Mouse (Mus musculus) heart, embryonic 16.5 days (tissue): Measurements from ENCODE around the gene Agrp. TPM values are rescaled to one million over a fixed set of nuclear protein-coding genes. Genes with fewer than 3 reads are reported as not detected.
A peak's percentile ranks its signal among the peaks of the same experiment; 100 is the strongest.

ENCODE experiments used
- ATAC-seq: fragments of 200-750 bp; cut with Nextera tagmentation; replicated peaks from 2 replicates; pipeline ENCODE4 v1.8.0; 2017; ENCODE audit warnings: moderate number of reproducible peaks; ENCODE audit not compliant: insufficient read depth, low FRiP score; ENCODE audit errors: extremely low read depth
- H3K27ac ChIP-seq: fragments of 300-500 bp; sonication (generic); 2 replicates; pipeline ENCODE4 v1.5.1; 2014; ENCODE audit warnings: mild to moderate bottlenecking, low read length, control low read depth, moderate library complexity
- H3K27me3 ChIP-seq: fragments of 300-500 bp; sonication (generic); 2 replicates; pipeline ENCODE4 v1.6.1; 2014; ENCODE audit warnings: low read length, mixed read lengths; ENCODE audit not compliant: control insufficient read depth, insufficient read depth
- H3K36me3 ChIP-seq: fragments of 300-500 bp; sonication (generic); 2 replicates; pipeline ENCODE4 v1.6.1; 2014; ENCODE audit not compliant: control insufficient read depth, insufficient read depth
- H3K4me1 ChIP-seq: fragments of 300-500 bp; sonication (generic); 2 replicates; pipeline ENCODE4 v1.6.1; 2014; ENCODE audit warnings: low read length, mixed read lengths; ENCODE audit not compliant: control insufficient read depth, insufficient read depth
- H3K4me2 ChIP-seq: fragments of 300-500 bp; sonication (generic); 2 replicates; pipeline ENCODE4 v1.6.1; 2014; ENCODE audit warnings: low read depth, mild to moderate bottlenecking, control low read depth, low read length
- H3K4me3 ChIP-seq: fragments of 300-500 bp; sonication (generic); 2 replicates; pipeline ENCODE4 v1.5.1; 2014; ENCODE audit warnings: mild to moderate bottlenecking, control low read depth, low read length
- H3K9ac ChIP-seq: fragments of 300-500 bp; sonication (generic); 2 replicates; pipeline ENCODE4 v1.6.1; 2014; ENCODE audit warnings: low read length, control low read depth
- H3K9me3 ChIP-seq: fragments of 300-500 bp; sonication (generic); replicated peaks from 2 replicates; pipeline ENCODE4 v1.6.1; 2016; ENCODE audit warnings: low read length; ENCODE audit not compliant: control insufficient read depth
- WGBS: fragments of 180-500 bp; shearing (Covaris S2); extraction: QIAGEN DNeasy Blood & Tissue Kit; methylation state at CpG from one replicate; pipeline ENCODE4 v1.1.7; 2014; 5-methylcytosine and 5-hydroxymethylcytosine counted together
- polyA plus RNA-seq: library from polyadenylated mRNA; unstranded; fragments of >200 nt; fragmentation: Nextera tagmentation; extraction: Ambion mirVana; gene quantifications from 2 replicates; pipeline ENCODE4 v1.2.1, GENCODE M21; 2015

The Agrp gene
- polyA plus RNA-seq, 1 experiment from 2014 or later = not detected

DNA sequence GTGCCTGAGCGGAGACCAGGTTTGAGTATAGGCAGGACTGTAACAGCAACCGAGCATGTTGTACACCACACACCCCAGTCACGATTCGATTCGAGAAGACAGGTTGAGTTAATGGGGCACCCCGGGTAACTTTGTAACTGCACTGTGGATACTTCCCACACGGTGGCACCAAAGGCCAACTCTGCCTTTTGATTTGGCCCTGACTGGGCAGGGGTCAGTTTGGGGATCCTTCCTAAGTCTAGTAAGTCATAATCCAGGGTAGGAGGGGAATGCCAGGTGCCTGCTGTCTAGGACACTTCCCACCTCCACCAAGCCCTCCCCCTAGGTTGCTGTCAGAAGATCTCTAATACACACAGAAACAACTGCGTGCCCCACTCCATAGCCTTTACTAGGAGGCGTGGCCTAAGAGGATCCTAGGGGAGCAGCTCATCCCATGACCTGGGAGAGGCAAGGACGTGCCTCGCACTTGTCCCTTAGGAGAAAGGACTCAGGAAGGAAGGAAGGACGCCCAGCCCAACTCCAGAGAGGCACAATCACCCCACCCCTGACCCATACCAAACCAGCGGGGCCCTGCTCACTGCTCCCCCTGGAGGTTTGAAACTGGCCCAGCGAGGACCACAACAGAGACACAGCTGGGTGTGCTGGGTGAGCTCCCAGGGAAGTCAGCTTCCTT, 40.7 kb downstream of the Agrp start:
- Histone ChIP-seq H3K27ac (0 out of 2 replicates have a peak overlapping the region, but pooled peaks have one; percentile 30), H3K9ac (no peak overlapping the region; the same call in 1 of the 2 replicates), H3K9me3 (no peaks in the 10 kb centered on the region), H3K27me3 (no peaks in the 10 kb centered on the region), H3K4me3 (peak overlapping the region; percentile 41), H3K36me3 (no peaks in the 10 kb centered on the region), H3K4me1 (peaks cover 9% of the 10 kb centered on the region; the same call in 1 of the 2 replicates), H3K4me2 (peak overlapping the region; percentile 64)
- ATAC-seq = peak; percentile 80
- 9% methylated on average over 14 of the region's 14 CpGs for WGBS

DNA sequence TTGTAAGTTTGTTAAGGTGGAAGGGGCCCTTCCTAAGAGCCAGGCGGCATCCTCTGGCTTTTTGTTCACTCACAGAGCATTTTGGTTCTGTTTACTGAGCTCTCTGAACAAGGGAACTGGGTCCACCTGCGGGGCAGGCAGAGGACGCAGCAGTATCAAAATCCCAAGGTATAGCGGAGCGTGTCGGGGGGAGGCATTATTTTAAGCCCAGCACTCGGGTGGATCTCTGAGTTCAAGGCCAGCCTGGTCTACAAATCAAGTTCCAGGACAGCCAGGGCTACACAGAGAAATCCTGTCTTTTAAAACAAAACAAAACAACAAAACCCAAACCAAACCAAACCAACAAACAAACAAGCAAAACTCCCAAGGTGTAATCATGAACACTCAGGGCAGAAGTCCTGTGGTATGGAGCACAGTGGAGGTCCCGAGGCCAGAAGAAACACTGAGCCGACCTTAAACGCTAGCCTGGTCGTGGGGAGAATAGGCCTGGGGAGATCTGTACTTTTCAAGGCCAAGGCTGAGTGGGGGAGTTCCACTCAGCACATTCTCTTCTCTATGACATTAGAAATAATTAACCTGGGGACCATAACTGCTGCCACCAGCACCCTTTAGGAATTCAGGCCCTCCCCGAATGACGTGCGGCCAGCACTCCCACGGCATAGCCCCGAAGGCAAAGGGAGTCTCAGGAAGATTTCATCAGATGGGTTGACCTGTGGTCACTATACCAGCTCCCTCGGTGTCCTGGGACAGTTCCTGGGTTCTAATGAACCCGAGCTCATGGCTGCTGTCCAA, 42.5 kb downstream of the Agrp start:
- H3K9ac ChIP-seq = peak overlapping the region; percentile 26
- peak overlapping the region; percentile 49 for H3K4me2 ChIP-seq
- H3K4me1 ChIP-seq = peaks cover 9% of the 10 kb centered on the region; the same call in 1 of the 2 replicates
- WGBS = 70% methylated on average over 18 of the region's 18 CpGs
- H3K36me3 ChIP-seq = no peaks in the 10 kb centered on the region
- peak overlapping the region; percentile 23 for H3K4me3 ChIP-seq
- H3K9me3 ChIP-seq = no peaks in the 10 kb centered on the region
- no peak for ATAC-seq
- no peaks in the 10 kb centered on the region for H3K27me3 ChIP-seq
- H3K27ac ChIP-seq = peak overlapping the region; percentile 38

DNA sequence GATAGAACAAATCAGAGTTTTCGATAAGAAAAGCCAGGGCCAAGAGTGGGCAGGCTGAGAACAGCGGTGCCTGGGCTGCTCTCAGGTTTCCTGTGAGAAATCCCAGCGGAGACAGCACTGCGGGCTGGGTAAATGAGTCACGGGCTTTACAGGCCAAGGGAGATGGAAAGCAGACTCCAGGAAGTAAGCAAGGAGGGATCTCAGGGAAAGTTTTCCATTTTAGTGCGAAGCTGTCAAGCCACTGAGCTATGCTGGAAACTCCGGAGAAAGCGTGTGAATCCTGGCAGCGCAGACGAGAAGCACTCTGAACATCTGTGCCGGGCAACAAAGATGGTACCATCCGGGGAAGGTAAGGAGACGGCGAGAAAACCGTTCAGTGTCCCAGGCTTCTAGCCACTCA, 43.3 kb downstream of the Agrp start:
- Histone ChIP-seq H3K27ac (peak overlapping the region; percentile 61), H3K4me3 (peak overlapping the region; percentile 23)
- ATAC-seq = peak; percentile 50

DNA sequence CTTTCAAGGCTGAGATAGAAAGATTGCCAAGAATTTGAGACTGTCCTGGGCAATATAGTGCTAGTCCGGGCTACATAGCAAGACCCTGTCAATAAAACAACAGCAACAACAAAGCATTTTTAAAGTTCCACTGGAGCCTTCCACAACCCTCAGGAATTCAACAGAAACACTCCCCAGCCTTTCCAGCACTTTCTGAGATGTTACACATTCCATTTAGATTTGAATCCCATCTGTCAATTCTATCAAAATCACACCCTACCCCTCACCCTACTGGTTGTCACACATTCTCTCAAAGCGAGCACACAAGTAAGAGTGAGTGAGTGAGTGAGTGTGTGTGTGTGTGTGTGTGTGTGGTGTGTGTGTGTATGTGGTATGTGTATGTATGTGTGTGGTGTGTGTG, 44.8 kb downstream of the Agrp start:
- WGBS = 70% methylated on average over 2 of the region's 2 CpGs
- Histone ChIP-seq H3K4me3 (no peak overlapping the region), H3K9me3 (no peaks in the 10 kb centered on the region), H3K36me3 (no peaks in the 10 kb centered on the region), H3K27me3 (no peaks in the 10 kb centered on the region), H3K4me1 (peaks cover 9% of the 10 kb centered on the region; the same call in 1 of the 2 replicates), H3K4me2 (no peak overlapping the region), H3K9ac (no peak overlapping the region), H3K27ac (no peak overlapping the region)
- no peak for ATAC-seq

More for the DNA sequence above, 43.3 kb downstream of the Agrp start:
- H3K36me3 ChIP-seq = no peaks in the 10 kb centered on the region
- peak overlapping the region; percentile 49 for H3K4me2 ChIP-seq
- H3K9me3 ChIP-seq = no peaks in the 10 kb centered on the region
- H3K27me3 ChIP-seq = no peaks in the 10 kb centered on the region
- 14% methylated on average over 15 of the region's 15 CpGs for WGBS
- peak overlapping the region; percentile 49 for H3K9ac ChIP-seq
- peaks cover 9% of the 10 kb centered on the region; the same call in 1 of the 2 replicates for H3K4me1 ChIP-seq

DNA sequence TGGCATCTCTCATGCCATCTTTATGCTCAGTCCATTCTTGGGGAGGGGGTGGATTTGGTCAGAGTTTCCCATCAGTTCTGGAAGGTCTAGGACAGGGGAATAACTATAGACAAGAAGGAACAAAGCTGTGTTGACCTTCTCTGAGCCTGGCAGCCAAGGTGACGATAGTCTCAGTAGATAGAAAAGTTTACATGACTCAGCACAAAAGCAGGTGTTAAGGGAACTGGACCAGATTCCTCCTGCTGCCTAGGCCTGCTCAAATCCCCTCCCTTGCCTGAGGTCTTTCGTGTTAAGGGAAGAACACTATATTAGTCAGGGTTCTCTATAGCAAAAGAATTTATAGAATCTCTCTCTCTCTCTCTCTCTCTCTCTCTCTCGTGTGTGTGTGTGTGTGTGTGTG, 57.5 kb downstream of the Agrp start:
- no peak overlapping the region for H3K4me3 ChIP-seq
- H3K4me2 ChIP-seq = no peak overlapping the region
- H3K4me1 ChIP-seq = no peaks in the 10 kb centered on the region
- WGBS = 50% methylated on average over 3 of the region's 3 CpGs
- ATAC-seq = no peak
- H3K36me3 ChIP-seq = no peaks in the 10 kb centered on the region
- H3K27me3 ChIP-seq = no peaks in the 10 kb centered on the region
- no peak overlapping the region for H3K27ac ChIP-seq
- H3K9me3 ChIP-seq = no peaks in the 10 kb centered on the region
- H3K9ac ChIP-seq = no peak overlapping the region

DNA sequence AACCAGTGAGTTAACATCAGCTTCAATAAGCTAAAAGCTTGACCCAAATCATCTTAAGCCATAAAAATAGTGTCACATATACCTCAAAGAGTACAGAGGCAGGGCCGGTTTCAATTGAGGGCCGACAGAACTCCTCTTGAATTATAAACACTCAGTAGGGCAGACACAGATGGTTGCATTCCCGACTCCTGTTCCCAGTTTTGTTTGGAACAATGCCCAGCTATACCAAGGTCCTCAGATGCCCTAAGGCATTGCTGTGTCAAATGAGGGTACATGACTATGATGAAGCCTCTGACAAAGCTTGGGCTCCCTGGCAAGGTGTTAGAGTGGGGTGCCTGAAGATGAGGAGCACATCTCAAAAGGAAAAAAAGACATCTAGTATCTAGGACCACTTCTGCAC, 61.7 kb downstream of the Agrp start:
- no peak overlapping the region for H3K9ac ChIP-seq
- WGBS = 33% methylated on average over 3 of the region's 3 CpGs
- no peaks in the 10 kb centered on the region for H3K9me3 ChIP-seq
- H3K27me3 ChIP-seq = no peaks in the 10 kb centered on the region
- H3K36me3 ChIP-seq = no peaks in the 10 kb centered on the region
- no peak overlapping the region for H3K4me2 ChIP-seq
- no peaks in the 10 kb centered on the region for H3K4me1 ChIP-seq
- H3K27ac ChIP-seq = no peak overlapping the region
- ATAC-seq = no peak
- no peak overlapping the region for H3K4me3 ChIP-seq

DNA sequence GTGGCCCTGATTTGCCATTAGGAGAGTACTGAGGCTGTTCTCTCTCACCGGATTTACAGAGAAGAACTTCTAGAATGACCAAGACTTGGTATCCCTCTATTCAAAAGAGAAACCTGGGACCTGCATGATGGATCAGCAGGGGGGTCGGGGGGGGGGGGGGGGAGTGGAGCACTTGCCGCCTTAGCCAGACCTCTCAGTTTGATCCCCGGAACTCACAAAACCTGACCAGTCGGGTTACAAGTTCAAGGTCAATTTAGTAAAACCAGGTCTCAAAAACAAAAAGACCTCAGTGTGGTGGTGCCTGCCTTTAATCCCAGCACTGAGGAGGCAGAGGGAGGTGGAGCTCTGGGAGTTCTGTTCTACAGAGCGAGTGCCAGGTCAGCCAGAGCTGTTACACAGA, 62.5 kb downstream of the Agrp start:
- Histone ChIP-seq H3K27ac (no peak overlapping the region), H3K4me1 (no peaks in the 10 kb centered on the region), H3K27me3 (no peaks in the 10 kb centered on the region), H3K9me3 (no peaks in the 10 kb centered on the region), H3K9ac (no peak overlapping the region), H3K36me3 (no peaks in the 10 kb centered on the region), H3K4me3 (no peak overlapping the region), H3K4me2 (no peak overlapping the region)
- WGBS = 49% methylated on average over 6 of the region's 6 CpGs
- no peak for ATAC-seq

DNA sequence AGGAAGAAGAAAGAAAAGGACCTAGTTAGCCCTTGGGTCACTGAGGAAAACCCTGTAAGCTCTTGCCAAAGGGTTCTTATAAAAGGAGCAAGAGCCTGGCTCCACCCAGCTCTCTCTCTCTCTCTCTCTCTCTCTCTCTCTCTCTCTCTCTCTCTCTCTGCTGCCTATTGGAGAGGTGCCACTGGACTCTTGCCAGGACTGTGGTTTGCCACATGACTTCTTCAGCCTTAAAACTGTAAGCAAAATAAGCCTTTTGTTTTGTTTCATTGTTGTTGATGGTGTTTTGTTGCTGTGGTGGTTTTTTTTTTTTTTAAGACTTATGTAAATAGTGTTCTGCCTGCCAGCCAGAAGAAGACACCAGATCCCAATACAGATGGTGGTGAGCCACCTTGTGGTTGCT, 63.8 kb downstream of the Agrp start:
- H3K36me3 ChIP-seq = no peaks in the 10 kb centered on the region
- H3K27ac ChIP-seq = no peak overlapping the region
- H3K4me3 ChIP-seq = no peak overlapping the region
- H3K4me2 ChIP-seq = no peak overlapping the region
- no peaks in the 10 kb centered on the region for H3K27me3 ChIP-seq
- H3K9me3 ChIP-seq = no peaks in the 10 kb centered on the region
- H3K4me1 ChIP-seq = no peaks in the 10 kb centered on the region
- ATAC-seq = no peak
- no peak overlapping the region for H3K9ac ChIP-seq

DNA sequence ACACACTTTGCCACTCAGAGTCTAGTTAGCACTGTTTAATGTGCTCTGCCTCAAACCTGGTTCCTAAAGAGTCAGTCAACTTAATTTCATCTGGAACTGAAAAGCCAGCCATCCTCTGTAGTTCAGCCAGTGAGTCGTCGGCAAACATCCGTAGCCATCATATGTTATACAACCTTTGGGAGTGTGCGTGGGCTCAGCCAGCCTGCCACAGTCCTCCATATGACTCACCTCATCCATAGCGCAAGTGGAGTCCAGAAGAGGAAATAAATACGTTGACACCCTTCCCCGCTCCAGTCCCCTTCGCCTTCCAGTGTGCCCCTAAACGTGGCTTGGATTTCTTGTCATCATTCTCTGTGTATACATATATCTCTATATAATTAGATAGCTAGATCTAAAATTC, 65.4 kb downstream of the Agrp start:
- Histone ChIP-seq H3K27ac (no peak overlapping the region), H3K9ac (no peak overlapping the region), H3K36me3 (no peaks in the 10 kb centered on the region), H3K4me1 (peaks cover 1% of the 10 kb centered on the region; the same call in 1 of the 2 replicates), H3K4me2 (no peak overlapping the region), H3K27me3 (no peaks in the 10 kb centered on the region), H3K4me3 (no peak overlapping the region), H3K9me3 (no peaks in the 10 kb centered on the region)
- ATAC-seq = no peak
- 89% methylated on average over 9 of the region's 9 CpGs for WGBS
